Mouse (Mus musculus): ENCODE data around the gene Itgav. TPM values are rescaled to one million over a fixed set of nuclear protein-coding genes. Genes with fewer than 3 reads are reported as not detected.

Gene Itgav
- polyA plus RNA-seq, 1 experiment from 2014 or later: 50.4 TPM

DNA sequence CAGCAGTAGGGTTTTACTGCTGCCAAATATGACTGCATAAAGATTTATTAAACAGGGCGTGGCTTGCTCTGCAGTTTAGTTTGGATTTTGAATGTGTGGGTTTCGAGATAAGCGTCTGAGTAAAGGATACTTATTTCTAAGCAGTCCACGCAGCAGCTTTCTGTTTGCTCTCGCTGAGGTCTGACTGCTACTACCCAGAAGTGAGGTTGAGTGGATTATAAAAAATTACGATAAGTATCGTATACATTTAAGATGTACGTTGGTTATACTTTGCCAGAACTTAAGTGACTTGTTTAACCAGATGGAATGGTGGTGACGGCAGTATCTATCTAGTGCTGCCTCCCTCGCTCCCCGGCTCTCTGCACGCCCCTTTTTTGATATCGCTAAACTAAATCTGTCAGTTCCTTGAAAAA lies 9.8 kb downstream of the Itgav start:
- Histone ChIP-seq H3K36me3 (peaks cover 28% of the 10 kb centered on the region), H3K9ac (no peak overlapping the region), H3K4me2 (peak overlapping the region; percentile 14), H3K4me3 (no peak overlapping the region), H3K27me3 (replicated peaks) (no peaks in the 10 kb centered on the region; the same call in 1 of the 2 replicates), H3K27ac (replicated peaks) (no peak overlapping the region), H3K9me3 (no peaks in the 10 kb centered on the region), H3K4me1 (peaks cover 40% of the 10 kb centered on the region)
- 62% methylated on average over 13 of the region's 13 CpGs for WGBS
- no peak for ATAC-seq (ENCODE audit: extremely low read depth, insufficient number of reproducible peaks, low FRiP score, low TSS enrichment)

DNA sequence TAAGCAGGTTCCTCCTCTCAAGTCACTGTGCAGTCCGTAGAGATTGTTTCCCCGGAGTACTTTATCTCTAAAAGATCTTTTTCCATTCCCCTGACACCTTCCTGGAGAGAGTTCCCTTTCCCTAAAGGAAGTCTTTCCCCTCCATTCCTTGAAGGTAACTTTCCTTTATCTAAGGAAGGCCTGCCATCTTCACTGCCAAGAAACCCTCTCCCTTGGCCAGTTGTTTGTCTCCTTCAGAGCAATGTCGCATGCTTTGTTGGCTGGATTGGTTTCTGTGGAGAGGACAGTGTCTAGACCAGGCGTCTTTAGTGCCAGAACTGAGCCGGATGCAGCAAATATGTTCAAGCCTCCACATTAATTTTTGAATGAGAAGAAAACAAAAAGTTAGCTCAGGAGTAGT lies 11.1 kb downstream of the Itgav start:
- ATAC-seq (ENCODE audit: extremely low read depth, insufficient number of reproducible peaks, low FRiP score, low TSS enrichment): no peak
- Histone ChIP-seq H3K9ac (no peak overlapping the region), H3K36me3 (peaks cover 28% of the 10 kb centered on the region), H3K4me3 (no peak overlapping the region), H3K4me1 (peaks cover 40% of the 10 kb centered on the region), H3K4me2 (no peak overlapping the region), H3K27ac (replicated peaks) (no peak overlapping the region; the same call in 1 of the 2 replicates), H3K27me3 (replicated peaks) (no peaks in the 10 kb centered on the region; the same call in 1 of the 2 replicates), H3K9me3 (no peaks in the 10 kb centered on the region)
- WGBS: 53% methylated on average over 5 of the region's 5 CpGs

DNA sequence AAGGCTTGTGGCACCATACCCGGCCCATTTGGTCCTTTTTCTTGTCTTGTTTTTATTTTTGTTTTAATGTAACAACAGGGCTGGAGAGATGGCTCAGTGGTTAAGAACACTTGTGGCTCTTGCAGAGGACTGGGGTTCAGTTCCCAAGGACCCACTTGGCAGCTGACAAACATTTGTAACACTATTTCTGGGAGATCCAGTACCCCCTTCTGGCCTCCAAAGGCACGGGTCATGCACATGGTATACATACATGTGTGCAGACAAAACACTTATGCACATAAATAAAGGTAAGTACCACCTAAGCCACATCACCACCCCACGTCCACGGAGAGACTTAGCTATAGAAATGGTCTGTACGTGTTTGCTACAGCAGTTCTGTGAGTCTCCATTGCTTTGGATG lies 12.6 kb downstream of the Itgav start:
- Histone ChIP-seq H3K4me3 (no peak overlapping the region), H3K27me3 (replicated peaks) (no peaks in the 10 kb centered on the region; the same call in 1 of the 2 replicates), H3K4me2 (no peak overlapping the region), H3K4me1 (peaks cover 44% of the 10 kb centered on the region), H3K9me3 (no peaks in the 10 kb centered on the region), H3K9ac (no peak overlapping the region), H3K36me3 (peaks cover 23% of the 10 kb centered on the region), H3K27ac (replicated peaks) (no peak overlapping the region)
- ATAC-seq (ENCODE audit: extremely low read depth, insufficient number of reproducible peaks, low FRiP score, low TSS enrichment): no peak
- WGBS: 89% methylated on average over 5 of the region's 5 CpGs

DNA sequence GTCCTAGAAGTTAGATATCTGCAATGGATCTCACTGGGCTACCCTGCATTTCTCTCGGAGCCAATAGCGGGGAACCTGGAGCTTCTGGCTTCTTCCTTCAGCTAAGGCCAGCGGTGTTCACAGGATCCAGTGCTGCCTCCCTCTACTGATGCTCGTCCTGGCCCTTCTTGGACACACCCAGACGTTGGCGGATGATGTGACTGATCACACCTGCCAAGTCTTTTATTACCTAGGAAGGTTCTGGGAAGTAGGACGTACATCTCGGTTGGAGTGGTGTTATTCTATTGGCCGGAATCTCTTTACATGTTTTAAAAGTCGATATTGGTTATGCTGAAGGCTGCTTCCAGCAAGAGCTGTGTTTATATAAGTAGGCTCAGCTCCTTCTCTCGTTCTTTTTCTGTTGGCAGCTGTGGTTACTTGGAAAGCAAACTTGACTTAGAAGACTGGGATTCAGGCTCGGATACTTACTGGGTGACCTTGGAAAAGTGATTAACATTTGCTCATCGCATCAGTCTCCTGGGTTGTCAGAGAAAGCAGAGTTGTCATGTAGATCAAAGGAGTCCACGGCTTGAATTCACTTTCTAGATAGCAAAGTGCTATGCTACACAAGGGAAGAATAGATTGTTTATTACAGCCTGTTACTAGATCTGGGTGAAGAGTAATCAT lies 14.5 kb downstream of the Itgav start:
- Histone ChIP-seq H3K27me3 (replicated peaks) (no peaks in the 10 kb centered on the region), H3K9ac (no peak overlapping the region), H3K4me2 (no peak overlapping the region), H3K4me1 (peaks cover 46% of the 10 kb centered on the region), H3K4me3 (no peak overlapping the region), H3K27ac (replicated peaks) (no peak overlapping the region), H3K9me3 (no peaks in the 10 kb centered on the region), H3K36me3 (peaks cover 23% of the 10 kb centered on the region)
- no peak for ATAC-seq (ENCODE audit: extremely low read depth, insufficient number of reproducible peaks, low FRiP score, low TSS enrichment)
- WGBS: 76% methylated on average over 14 of the region's 14 CpGs

DNA sequence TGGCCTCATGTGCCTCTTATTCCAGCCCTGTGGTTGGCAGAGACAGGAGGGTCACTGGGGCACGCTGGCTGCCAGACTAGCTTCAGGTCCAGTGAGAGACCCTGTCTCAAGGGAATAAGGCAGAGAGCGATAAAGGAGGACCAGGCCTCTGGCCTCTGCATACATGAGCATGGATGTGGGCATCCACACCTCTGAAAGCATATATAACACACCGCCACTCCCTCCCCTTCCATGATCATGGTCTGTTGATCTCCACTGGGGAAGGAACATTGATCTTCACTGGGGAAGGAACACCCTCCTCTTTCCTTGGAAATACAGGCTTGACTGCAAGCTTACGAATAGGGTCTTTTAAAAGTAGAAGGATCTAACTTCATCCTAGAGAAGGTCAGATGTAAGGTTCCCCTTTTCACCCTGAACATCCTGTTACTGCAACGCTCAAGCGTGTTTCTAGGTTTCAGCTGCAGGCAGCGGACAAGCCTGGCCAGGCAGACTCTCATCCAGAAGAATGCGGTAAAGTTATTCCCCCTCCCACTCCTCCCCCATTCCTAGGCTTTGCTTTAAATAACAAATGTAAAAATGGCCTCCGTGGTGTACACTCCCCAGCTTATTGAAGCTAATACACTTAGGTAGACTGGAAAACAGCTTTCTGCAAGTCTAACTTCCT lies 15.4 kb downstream of the Itgav start:
- no peak for ATAC-seq (ENCODE audit: extremely low read depth, insufficient number of reproducible peaks, low FRiP score, low TSS enrichment)
- Histone ChIP-seq H3K4me1 (peaks cover 47% of the 10 kb centered on the region), H3K36me3 (peaks cover 23% of the 10 kb centered on the region), H3K27me3 (replicated peaks) (no peaks in the 10 kb centered on the region), H3K27ac (replicated peaks) (peak overlapping the region; percentile 26), H3K9me3 (no peaks in the 10 kb centered on the region), H3K9ac (no peak overlapping the region), H3K4me3 (no peak overlapping the region), H3K4me2 (peak overlapping the region; percentile 25; the same call in 1 of the 2 replicates)
- 49% methylated on average over 9 of the region's 9 CpGs for WGBS

DNA sequence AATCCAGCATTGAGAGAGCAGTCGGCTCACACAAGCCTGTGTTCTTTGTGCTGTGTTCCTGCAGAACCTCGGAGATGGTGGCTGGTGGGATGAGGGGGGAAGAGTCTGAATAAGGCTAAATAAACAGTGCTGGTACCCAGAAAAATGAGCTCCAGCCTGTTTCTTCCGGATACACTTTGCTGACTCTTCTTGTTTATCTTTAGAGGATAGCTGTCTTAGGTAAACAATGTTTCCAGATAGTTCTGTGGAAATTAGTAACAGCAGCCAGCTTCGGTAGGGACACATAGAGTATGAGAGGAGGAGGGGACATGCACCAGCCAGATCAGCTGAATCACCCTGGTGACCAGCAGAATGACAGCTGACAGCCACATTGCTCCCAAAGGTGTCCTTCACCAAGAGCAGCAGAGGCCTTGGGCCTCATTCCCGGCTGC lies 16.4 kb downstream of the Itgav start:
- Histone ChIP-seq H3K4me2 (no peak overlapping the region), H3K36me3 (peaks cover 23% of the 10 kb centered on the region), H3K9me3 (no peaks in the 10 kb centered on the region), H3K27ac (replicated peaks) (peak overlapping the region; percentile 33; the same call in 1 of the 2 replicates), H3K4me1 (peaks cover 45% of the 10 kb centered on the region), H3K4me3 (no peak overlapping the region), H3K27me3 (replicated peaks) (0 out of 2 replicates have a peak, but pooled peaks cover 2% of the 10 kb centered on the region), H3K9ac (no peak overlapping the region)
- no peak for ATAC-seq (ENCODE audit: extremely low read depth, insufficient number of reproducible peaks, low FRiP score, low TSS enrichment)
- 29% methylated on average over 5 of the region's 5 CpGs for WGBS

DNA sequence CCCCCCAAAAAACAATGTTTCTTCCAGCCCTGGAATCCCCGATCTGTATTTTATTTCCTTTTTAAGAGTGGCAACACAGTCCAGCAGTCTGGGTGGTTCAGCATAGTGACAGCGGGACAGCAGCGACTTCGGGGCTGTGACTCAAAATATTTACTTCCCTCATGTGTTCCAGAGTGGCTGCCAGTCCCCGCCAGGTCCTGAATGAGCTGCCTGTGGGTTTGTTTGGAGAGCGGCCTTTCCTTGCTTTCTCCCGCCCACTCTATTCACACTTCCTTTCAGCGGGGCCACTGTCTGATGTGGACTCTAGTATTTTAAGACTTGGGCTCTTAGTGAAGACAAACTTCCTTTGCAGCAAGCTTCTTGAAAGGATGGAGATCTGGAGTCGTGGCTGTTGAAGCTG lies 18.0 kb downstream of the Itgav start:
- no peak overlapping the region for H3K4me3 ChIP-seq
- H3K27ac ChIP-seq (replicated peaks): 0 out of 2 replicates have a peak overlapping the region, but pooled peaks have one; percentile 17
- H3K27me3 ChIP-seq (replicated peaks): 0 out of 2 replicates have a peak, but pooled peaks cover 2% of the 10 kb centered on the region
- H3K9me3 ChIP-seq: no peaks in the 10 kb centered on the region
- H3K9ac ChIP-seq: no peak overlapping the region
- 0 out of 2 replicates have a peak overlapping the region, but pooled peaks have one; percentile 6 for H3K4me2 ChIP-seq
- peaks cover 14% of the 10 kb centered on the region for H3K36me3 ChIP-seq
- no peak; the same call in 1 of the 2 replicates for ATAC-seq (ENCODE audit: extremely low read depth, insufficient number of reproducible peaks, low FRiP score, low TSS enrichment)
- H3K4me1 ChIP-seq: peaks cover 45% of the 10 kb centered on the region
- WGBS: 44% methylated on average over 9 of the region's 9 CpGs

DNA sequence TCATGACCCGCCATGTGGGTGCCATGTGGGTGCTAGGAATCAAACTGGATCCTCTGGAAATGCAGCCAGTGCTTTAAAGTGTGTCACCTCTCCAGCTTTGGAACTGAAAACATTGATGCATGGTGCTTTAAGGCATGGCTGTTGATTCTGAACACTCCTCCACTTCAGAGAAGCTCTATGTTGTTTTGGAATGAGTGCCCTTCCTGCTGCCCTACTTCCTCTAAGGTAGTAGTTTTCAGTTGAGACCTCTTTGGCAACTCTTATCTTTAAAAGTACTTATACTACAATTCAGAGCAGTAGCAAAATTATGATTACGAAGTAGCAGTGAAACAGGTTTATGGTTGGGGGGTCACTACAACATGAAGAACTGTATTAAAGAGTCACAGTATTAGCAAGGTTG lies 18.6 kb downstream of the Itgav start:
- Histone ChIP-seq H3K27ac (replicated peaks) (no peak overlapping the region), H3K9ac (no peak overlapping the region), H3K4me3 (no peak overlapping the region), H3K27me3 (replicated peaks) (0 out of 2 replicates have a peak, but pooled peaks cover 2% of the 10 kb centered on the region), H3K36me3 (peaks cover 18% of the 10 kb centered on the region), H3K4me1 (peaks cover 45% of the 10 kb centered on the region), H3K4me2 (no peak overlapping the region), H3K9me3 (no peaks in the 10 kb centered on the region)
- no peak for ATAC-seq (ENCODE audit: extremely low read depth, insufficient number of reproducible peaks, low FRiP score, low TSS enrichment)
- 84% methylated on average over 2 of the region's 2 CpGs for whole genome bisulfite sequencing

DNA sequence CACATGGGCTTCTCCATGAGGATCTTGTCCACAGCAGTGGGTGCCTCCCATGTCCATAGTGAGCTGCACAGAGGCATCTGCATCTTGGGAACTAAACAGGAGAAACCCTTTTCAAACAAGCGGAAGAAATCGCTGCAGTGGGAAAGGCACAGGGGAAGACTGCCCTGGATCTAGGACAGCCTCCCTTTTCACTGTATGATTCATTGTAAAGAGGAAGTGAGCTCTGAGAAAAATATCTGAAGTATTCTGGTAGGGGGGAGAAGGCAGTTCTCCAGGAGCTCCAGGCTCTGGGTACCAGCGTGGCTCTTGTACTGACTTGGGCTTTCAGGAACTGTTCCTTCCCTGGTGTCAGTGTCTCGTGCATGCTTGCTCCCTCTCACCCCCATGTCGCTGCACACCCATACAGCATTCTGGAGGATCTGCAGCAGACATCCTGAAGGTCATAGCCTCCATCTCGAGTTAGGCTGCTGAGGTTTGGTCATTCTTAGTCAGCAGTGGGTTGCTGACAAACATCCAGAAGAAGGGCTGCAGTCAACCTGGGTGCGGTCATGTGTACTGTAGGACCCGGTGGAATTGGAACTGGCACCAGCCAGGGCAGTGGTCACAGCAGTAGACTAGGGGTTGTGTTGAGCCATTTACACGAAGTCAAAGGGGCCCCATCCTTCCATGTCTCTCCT lies 20.2 kb downstream of the Itgav start:
- H3K9me3 ChIP-seq: no peaks in the 10 kb centered on the region
- H3K27me3 ChIP-seq (replicated peaks): 0 out of 2 replicates have a peak, but pooled peaks cover 2% of the 10 kb centered on the region
- peaks cover 37% of the 10 kb centered on the region for H3K4me1 ChIP-seq
- no peak overlapping the region for H3K4me2 ChIP-seq
- H3K9ac ChIP-seq: no peak overlapping the region
- no peak for ATAC-seq (ENCODE audit: extremely low read depth, insufficient number of reproducible peaks, low FRiP score, low TSS enrichment)
- H3K36me3 ChIP-seq: peaks cover 21% of the 10 kb centered on the region
- peak overlapping the region; percentile 64 for H3K27ac ChIP-seq (replicated peaks)
- H3K4me3 ChIP-seq: no peak overlapping the region
- 49% methylated on average over 9 of the region's 9 CpGs for WGBS

DNA sequence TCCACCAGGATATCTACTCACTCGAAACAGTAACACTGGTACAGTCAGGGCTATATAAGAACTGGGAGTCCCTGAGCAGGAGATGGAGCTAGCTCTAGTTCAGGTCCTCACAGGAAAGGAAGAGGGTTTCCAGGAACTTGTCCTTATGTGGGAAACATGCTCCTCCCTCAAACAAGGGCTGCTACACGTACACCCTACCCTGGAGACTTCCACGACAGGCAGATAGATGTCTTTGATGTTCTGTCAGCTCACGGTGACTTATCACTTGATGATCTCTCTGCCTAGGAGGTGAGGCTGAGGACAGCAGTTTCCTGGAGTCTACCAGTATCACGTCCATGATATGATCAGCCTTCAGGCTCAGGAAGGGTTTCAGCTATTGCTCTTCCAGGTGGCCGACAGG lies 21.1 kb downstream of the Itgav start:
- no peak overlapping the region for H3K9ac ChIP-seq
- 0 out of 2 replicates have a peak, but pooled peaks cover 2% of the 10 kb centered on the region for H3K27me3 ChIP-seq (replicated peaks)
- H3K4me3 ChIP-seq: no peak overlapping the region
- peaks cover 28% of the 10 kb centered on the region for H3K4me1 ChIP-seq
- H3K4me2 ChIP-seq: no peak overlapping the region
- H3K9me3 ChIP-seq: no peaks in the 10 kb centered on the region
- no peak overlapping the region for H3K27ac ChIP-seq (replicated peaks)
- peaks cover 26% of the 10 kb centered on the region for H3K36me3 ChIP-seq
- WGBS: 43% methylated on average over 6 of the region's 6 CpGs
- ATAC-seq (ENCODE audit: extremely low read depth, insufficient number of reproducible peaks, low FRiP score, low TSS enrichment): no peak

DNA sequence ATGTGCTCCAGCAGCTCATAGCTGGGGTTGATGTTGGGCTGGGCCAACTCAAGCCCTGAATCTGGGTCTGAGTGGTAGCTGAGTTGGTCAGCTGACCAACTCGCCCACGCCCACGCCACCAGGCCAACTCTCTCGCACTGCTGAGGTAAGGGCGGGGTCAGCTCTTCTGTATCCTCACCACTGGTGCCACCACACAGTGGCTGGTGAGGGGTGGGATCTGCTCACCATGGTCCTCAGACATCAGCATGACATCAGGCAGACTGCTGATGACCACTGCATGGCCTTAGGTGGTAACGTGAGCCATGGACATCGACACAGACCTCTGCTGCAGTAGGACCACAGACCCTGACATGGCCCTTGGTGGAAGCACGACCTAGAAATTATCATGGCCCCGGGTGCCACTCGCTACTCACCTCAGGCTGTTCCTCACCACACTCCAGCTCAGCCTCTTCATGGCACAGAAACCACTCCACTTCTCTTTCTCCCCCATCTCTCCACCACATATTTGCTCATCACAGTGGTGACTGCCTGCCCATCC lies 24.5 kb downstream of the Itgav start:
- H3K27me3 ChIP-seq (replicated peaks): peaks cover 7% of the 10 kb centered on the region; the same call in 1 of the 2 replicates
- peaks cover 28% of the 10 kb centered on the region for H3K36me3 ChIP-seq
- 90% methylated on average over 10 of the region's 10 CpGs for WGBS
- peaks cover 11% of the 10 kb centered on the region for H3K4me1 ChIP-seq
- no peaks in the 10 kb centered on the region for H3K9me3 ChIP-seq
- H3K9ac ChIP-seq: no peak overlapping the region
- H3K27ac ChIP-seq (replicated peaks): no peak overlapping the region
- ATAC-seq (ENCODE audit: extremely low read depth, insufficient number of reproducible peaks, low FRiP score, low TSS enrichment): no peak
- no peak overlapping the region for H3K4me2 ChIP-seq
- H3K4me3 ChIP-seq: no peak overlapping the region

All from heart, embryonic 13.5 days (tissue).